Mouse (Mus musculus) layer of hippocampus, adult 8-10 months (tissue): Measurements from ENCODE around the gene Faxc. TPM values are rescaled to one million over a fixed set of nuclear protein-coding genes. Genes with fewer than 3 reads are reported as not detected.

ENCODE experiments used
- DNase-seq, 2 experiments: peaks; one replicate each; pipeline ENCODE4 v3.0.0; 2022; ENCODE audit warnings: low spot score in 2 of 2
- total RNA-seq, 4 experiments: library from RNA; stranded (reverse); gene quantifications; 2 replicates each; pipeline ENCODE4 v1.2.4; 2022

Gene Faxc
- total RNA-seq, 4 experiments from 2014 or later, result 48.8 to 54.7 (median 52.4) TPM

GRCm38 (mm10) chr4:22029951-22030350, 98.8 kb downstream of the Faxc start:
- DNase-seq, result no peak

Other genes with a start within 250 kb of the Faxc start
- not detected for gene Prdm13, start 245.4 kb upstream of the Faxc start, total RNA-seq
- 10 to 100 TPM; 30.5 to 39.4 (median 37.1) TPM for gene Ccnc, start 203.6 kb upstream of the Faxc start, total RNA-seq
- gene Usp45, start 164.2 kb upstream of the Faxc start, total RNA-seq, result 10 to 100 TPM; 47.1 to 64.1 (median 54.4) TPM
- 10 to 100 TPM; 21.7 to 24.5 (median 24.0) TPM for gene Tstd3, start 164.1 kb upstream of the Faxc start, total RNA-seq
- 100 to 1,000 TPM; 199 to 268 (median 223) TPM for gene Pnisr, start 83.7 kb upstream of the Faxc start, total RNA-seq
- gene Coq3, start 51.7 kb upstream of the Faxc start, total RNA-seq, result 10 to 100 TPM; 11.3 to 13.8 (median 13.0) TPM